Mouse (Mus musculus) kidney, postnatal 0 days (tissue): ENCODE measurements around the gene Il6ra. TPM values are rescaled to one million over a fixed set of nuclear protein-coding genes. Genes with fewer than 3 reads are reported as not detected.

ENCODE experiments used
- ATAC-seq: fragments of 200-750 bp; cut with Nextera tagmentation; replicated peaks from 2 replicates; pipeline ENCODE4 v1.8.0; 2017; ENCODE audit warnings: low read depth, moderate number of reproducible peaks, moderate TSS enrichment, moderate library complexity; ENCODE audit not compliant: low FRiP score
- DNase-seq: peaks from one replicate; pipeline ENCODE4 v3.0.0-alpha.2; 2016; ENCODE audit warnings: low spot score
- H3K27ac ChIP-seq: fragments of 300-500 bp; sonication (generic); 2 replicates; pipeline ENCODE4 v1.5.1; 2014; ENCODE audit warnings: mild to moderate bottlenecking
- H3K27me3 ChIP-seq: fragments of 300-500 bp; sonication (generic); 2 replicates; pipeline ENCODE4 v1.6.1; 2014; ENCODE audit warnings: low read length, mixed read lengths; ENCODE audit not compliant: insufficient read depth
- H3K36me3 ChIP-seq: fragments of 300-500 bp; sonication (generic); 2 replicates; pipeline ENCODE4 v1.6.1; 2014; ENCODE audit warnings: low read length, mixed read lengths; ENCODE audit not compliant: insufficient read depth
- H3K4me1 ChIP-seq: fragments of 300-500 bp; sonication (generic); replicated peaks from 2 replicates; pipeline ENCODE4 v1.6.1; 2014; ENCODE audit warnings: antibody characterized with exemption, low read length, mixed read lengths; ENCODE audit not compliant: insufficient read depth
- H3K4me2 ChIP-seq: fragments of 300-500 bp; sonication (generic); 2 replicates; pipeline ENCODE4 v1.6.1; 2014; ENCODE audit warnings: mild to moderate bottlenecking, low read length, moderate library complexity, mixed read lengths
- H3K4me3 ChIP-seq: fragments of 300-500 bp; sonication (generic); replicated peaks from 2 replicates; pipeline ENCODE4 v1.5.1; 2014; ENCODE audit warnings: low read depth, low read length
- H3K9ac ChIP-seq: fragments of 300-500 bp; sonication (generic); 2 replicates; pipeline ENCODE4 v1.6.1; 2014; ENCODE audit warnings: low read depth, low read length
- H3K9me3 ChIP-seq: fragments of 300-500 bp; sonication (generic); replicated peaks from 2 replicates; pipeline ENCODE4 v1.6.1; 2016; ENCODE audit warnings: low read length, inconsistent platforms, mixed read lengths
- CTCF ChIP-seq: IDR thresholded peaks from 2 replicates; pipeline ENCODE4 v1.5.1; 2016; ENCODE audit warnings: antibody characterized with exemption, low read depth, mild to moderate bottlenecking, moderate library complexity
- WGBS: fragments of 180-500 bp; shearing (Covaris S2); extraction: QIAGEN DNeasy Blood & Tissue Kit; methylation state at CpG from one replicate; pipeline ENCODE4 v1.1.7; 2014; 5-methylcytosine and 5-hydroxymethylcytosine counted together
- polyA plus RNA-seq: library from polyadenylated mRNA; unstranded; fragments of >200 nt; fragmentation: Nextera tagmentation; extraction: Ambion mirVana; gene quantifications from 2 replicates; pipeline ENCODE4 v1.2.1, GENCODE M21; 2015

The Il6ra gene
- polyA plus RNA-seq: 1.7 and 2.0 TPM in 2 replicates

DNA sequence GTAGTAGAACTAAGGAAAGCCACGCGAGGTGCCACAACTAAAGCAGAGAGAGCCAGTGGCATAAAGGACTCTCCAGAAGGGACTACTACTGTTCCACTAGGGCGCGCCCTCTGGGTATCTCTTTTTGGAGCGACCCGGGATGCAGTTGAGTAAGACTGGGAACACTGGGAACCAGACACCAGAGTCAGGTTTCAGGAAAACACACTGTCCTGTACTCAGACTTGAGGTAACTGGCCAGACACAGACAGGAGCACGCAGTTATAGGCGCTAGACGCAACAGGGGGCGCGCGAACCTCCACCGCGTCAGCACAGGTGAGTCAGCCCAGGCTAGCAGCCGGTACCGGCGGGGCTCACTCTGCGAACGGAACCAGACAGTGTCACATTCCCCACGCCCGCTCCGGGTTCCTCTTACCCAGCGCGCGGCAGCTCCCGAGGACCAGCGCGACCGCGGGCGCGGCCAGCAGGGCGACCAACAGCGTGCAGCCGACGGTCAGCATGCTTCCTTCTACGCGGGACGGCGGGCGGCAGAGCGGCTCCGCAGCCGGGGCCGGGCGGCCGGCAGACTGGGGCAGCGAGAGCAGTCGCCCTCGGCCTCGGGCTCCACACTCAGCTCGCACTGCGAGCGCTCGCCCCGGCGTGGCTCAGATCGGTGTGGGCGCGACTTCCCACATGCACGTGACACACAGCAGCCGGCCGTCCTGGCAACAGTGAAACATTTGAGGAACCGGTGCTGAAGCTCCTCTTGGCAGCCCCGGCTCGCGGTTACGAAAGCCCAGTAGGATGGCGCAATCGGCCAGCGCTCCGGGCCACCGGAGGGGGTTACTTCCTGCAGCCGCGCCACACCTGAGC, at the start of gene Il6ra:
Gene Il6ra, minus strand, starts transcription at position 654 of the 849 bp plus-strand sequence.
- ATAC-seq (peak; percentile 85), DNase-seq (peak; percentile 79)
- Histone ChIP-seq H3K4me3 (peak within 1 kb of the TSS; percentile 43), H3K9ac (peak within 1 kb of the TSS; percentile 51), H3K4me1 (0 out of 2 replicates have a peak, but pooled peaks cover 3% of the 10 kb centered on the region), H3K27ac (peak within 1 kb of the TSS; percentile 47; the same call in 1 of the 2 replicates), H3K4me2 (peak within 1 kb of the TSS; percentile 77), H3K36me3 (no peaks in the 10 kb centered on the region), H3K9me3 (no peaks in the 10 kb centered on the region), H3K27me3 (no peaks in the 10 kb centered on the region)
- WGBS: under 1% methylated on average over 73 of the region's 75 CpGs
- TF ChIP-seq CTCF: peak; percentile 9; the same call in 1 of the 2 replicates

DNA sequence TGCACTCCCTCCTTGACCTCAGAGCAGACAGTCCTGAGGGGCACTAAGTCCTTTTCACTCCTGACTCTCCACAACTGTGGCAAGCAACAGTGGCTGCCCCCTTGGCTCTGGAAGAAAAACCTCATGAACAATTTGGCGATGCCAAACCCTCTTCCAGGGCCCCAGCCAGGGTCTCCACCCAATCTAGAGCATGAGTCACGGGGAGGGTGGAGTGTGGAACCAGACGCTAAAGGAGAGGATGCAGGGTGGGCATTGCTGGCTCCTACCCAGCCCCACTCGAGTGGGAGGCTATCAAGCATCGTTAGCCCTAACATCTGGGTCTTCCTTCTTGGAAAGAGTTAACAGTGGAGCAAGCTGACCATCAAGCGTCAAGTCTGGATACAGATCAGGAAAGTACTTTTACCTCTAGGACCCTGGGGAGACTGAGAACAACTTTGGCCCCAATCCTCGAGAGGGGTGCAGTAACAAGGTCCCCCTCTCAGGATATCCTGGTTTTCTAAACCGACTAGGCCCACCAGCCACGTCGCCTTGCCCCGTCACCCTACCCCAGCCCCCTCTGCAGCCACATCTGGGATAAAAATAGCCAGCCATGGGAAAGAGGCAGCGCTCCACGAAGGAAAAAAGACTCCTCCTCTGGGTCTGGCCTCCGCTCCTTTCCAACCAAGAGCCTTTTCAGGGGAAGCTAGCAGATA, 49.2 kb upstream of the Il6ra start:
- TF ChIP-seq CTCF: no peak
- Histone ChIP-seq H3K27me3 (no peaks in the 10 kb centered on the region), H3K4me3 (peak overlapping the region; percentile 75), H3K9ac (peak overlapping the region; percentile 68), H3K9me3 (no peaks in the 10 kb centered on the region), H3K4me2 (peak overlapping the region; percentile 83), H3K27ac (peak overlapping the region; percentile 89), H3K36me3 (peaks cover 19% of the 10 kb centered on the region), H3K4me1 (peaks cover 29% of the 10 kb centered on the region)
- 4% methylated on average over 14 of the region's 14 CpGs for WGBS
- ATAC-seq (no peak), DNase-seq (peak; percentile 63)

DNA sequence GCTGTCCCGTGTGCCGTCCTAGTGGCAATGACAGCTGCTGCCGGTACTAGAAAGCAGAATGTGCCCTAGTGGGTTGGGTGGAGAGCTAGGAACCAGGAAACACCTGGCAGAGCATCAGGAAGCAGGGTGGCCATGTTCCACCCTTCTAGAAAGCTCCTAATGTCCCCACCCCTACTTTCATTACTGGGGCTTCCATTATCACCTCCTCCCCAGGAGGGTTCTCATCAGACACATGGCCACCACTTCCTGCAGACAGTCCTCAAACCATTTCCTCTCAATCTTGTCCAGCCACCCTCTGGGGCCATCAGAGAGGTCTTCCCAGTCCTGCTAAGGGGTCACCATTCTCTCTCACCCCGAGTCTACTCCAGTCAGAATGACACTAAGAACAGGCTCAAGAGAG, 48.4 kb upstream of the Il6ra start:
- TF ChIP-seq CTCF: no peak
- Histone ChIP-seq H3K9ac (no peak overlapping the region), H3K4me1 (peaks cover 29% of the 10 kb centered on the region), H3K36me3 (peaks cover 26% of the 10 kb centered on the region), H3K4me2 (peak overlapping the region; percentile 83), H3K4me3 (peak overlapping the region; percentile 75), H3K9me3 (no peaks in the 10 kb centered on the region), H3K27ac (0 out of 2 replicates have a peak overlapping the region, but pooled peaks have one; percentile 89), H3K27me3 (no peaks in the 10 kb centered on the region)
- no peak for DNase-seq
- 46% methylated on average over 4 of the region's 4 CpGs for WGBS
- no peak for ATAC-seq

DNA sequence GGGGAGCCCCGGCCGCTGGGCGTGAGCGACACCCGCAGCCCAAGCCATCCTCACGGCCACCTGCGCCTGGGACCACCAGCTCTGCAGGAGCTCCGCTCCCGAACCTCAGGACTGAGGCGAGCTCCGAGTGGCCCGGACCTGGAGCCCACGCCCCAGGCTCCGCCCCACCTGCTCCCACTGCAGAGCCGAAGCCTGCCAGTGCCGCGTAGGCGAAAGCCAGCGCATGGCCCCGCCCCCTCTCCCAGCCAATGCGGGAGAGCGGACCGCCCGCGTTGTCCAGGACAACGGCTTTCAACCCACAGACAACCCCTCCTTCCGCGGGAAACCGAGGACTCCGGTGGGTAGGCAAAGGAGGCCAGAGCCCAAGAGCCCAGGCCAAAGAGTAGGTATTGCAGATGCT, 47.5 kb upstream of the Il6ra start:
- no peaks in the 10 kb centered on the region for H3K27me3 ChIP-seq
- H3K4me2 ChIP-seq: peak overlapping the region; percentile 83
- TF ChIP-seq CTCF: no peak
- H3K9me3 ChIP-seq: no peaks in the 10 kb centered on the region
- WGBS: under 1% methylated on average over 30 of the region's 30 CpGs
- H3K4me1 ChIP-seq: peaks cover 29% of the 10 kb centered on the region
- H3K27ac ChIP-seq: no peak overlapping the region
- peak; percentile 89 for ATAC-seq
- H3K36me3 ChIP-seq: peaks cover 34% of the 10 kb centered on the region
- peak overlapping the region; percentile 46 for H3K4me3 ChIP-seq
- peak; percentile 95 for DNase-seq
- peak overlapping the region; percentile 57 for H3K9ac ChIP-seq

DNA sequence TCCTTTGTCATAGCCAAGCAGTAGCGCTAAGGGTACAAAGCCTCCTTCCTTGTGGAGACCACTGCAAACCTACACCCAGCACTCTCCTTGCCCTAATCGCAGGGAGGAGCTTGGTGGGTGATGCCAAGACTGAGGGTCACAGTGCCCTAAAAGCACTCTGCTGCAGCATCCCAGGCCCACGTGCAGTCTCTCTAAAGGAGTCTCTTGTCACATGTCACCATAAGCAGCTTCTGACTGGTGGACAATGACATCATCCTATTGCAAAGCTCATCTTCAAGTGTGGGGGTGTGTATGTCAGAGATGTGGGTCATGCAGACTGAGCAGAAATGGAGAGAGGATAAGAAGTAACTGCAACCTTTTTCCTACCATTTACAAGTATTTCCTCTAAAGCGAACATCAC, 46.4 kb upstream of the Il6ra start:
- no peak for ATAC-seq
- no peaks in the 10 kb centered on the region for H3K27me3 ChIP-seq
- no peak for TF ChIP-seq CTCF
- H3K4me2 ChIP-seq: no peak overlapping the region
- no peak for DNase-seq
- peaks cover 34% of the 10 kb centered on the region for H3K36me3 ChIP-seq
- H3K4me1 ChIP-seq: peaks cover 22% of the 10 kb centered on the region
- H3K9me3 ChIP-seq: no peaks in the 10 kb centered on the region
- no peak overlapping the region for H3K9ac ChIP-seq
- 77% methylated on average over 4 of the region's 4 CpGs for WGBS
- H3K4me3 ChIP-seq: no peak overlapping the region
- no peak overlapping the region for H3K27ac ChIP-seq

DNA sequence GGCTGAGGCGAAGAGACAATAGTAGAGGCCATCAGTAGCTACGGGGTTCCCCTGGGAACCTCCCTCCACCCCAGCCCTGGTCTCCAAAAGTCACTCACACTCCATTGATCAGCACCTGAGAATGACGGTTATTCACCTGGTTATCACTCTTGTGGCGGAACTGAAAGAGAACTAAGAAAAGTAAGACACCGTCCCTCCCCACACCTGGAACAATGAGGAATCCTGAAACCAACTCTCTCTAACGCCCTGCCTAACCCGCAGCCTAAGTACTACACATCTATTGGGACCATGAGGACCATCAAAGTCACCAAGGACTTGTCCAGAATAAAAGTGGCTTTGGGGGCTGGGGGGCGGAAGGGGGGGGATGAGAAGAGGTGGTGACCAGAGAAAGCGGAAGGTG, 44.9 kb upstream of the Il6ra start:
- DNase-seq (no peak), ATAC-seq (no peak)
- peaks cover 21% of the 10 kb centered on the region for H3K4me1 ChIP-seq
- 94% methylated on average over 9 of the region's 9 CpGs for whole genome bisulfite sequencing
- H3K9me3 ChIP-seq: no peaks in the 10 kb centered on the region
- H3K4me3 ChIP-seq: no peak overlapping the region
- peaks cover 43% of the 10 kb centered on the region for H3K36me3 ChIP-seq
- H3K9ac ChIP-seq: no peak overlapping the region
- H3K27ac ChIP-seq: no peak overlapping the region
- no peak overlapping the region for H3K4me2 ChIP-seq
- no peak for TF ChIP-seq CTCF
- H3K27me3 ChIP-seq: no peaks in the 10 kb centered on the region
